Mouse (Mus musculus) hindbrain, embryonic 14.5 days (tissue): ENCODE measurements around the gene Mier1. TPM values are rescaled to one million over a fixed set of nuclear protein-coding genes. Genes with fewer than 3 reads are reported as not detected.

ENCODE experiments used
- ATAC-seq: fragments of 200-750 bp; cut with Nextera tagmentation; 2 replicates; pipeline ENCODE4 v1.8.0; 2017; ENCODE audit warnings: moderate number of reproducible peaks, mild to moderate bottlenecking, moderate TSS enrichment, moderate library complexity; ENCODE audit not compliant: low FRiP score
- DNase-seq: peaks from one replicate; pipeline ENCODE4 v3.0.0-alpha.2; 2015; ENCODE audit warnings: low spot score
- H3K27ac ChIP-seq: fragments of 300-500 bp; sonication (generic); 2 replicates; pipeline ENCODE4 v1.5.1; 2014; ENCODE audit warnings: mild to moderate bottlenecking, moderate library complexity
- H3K27me3 ChIP-seq: fragments of 300-500 bp; sonication (generic); 2 replicates; pipeline ENCODE4 v1.6.1; 2014; ENCODE audit warnings: mild to moderate bottlenecking, low read length, mixed read lengths; ENCODE audit not compliant: control insufficient read depth, insufficient read depth
- H3K36me3 ChIP-seq: fragments of 300-500 bp; sonication (generic); replicated peaks from 2 replicates; pipeline ENCODE4 v1.6.1; 2014; ENCODE audit not compliant: control insufficient read depth, insufficient read depth
- H3K4me1 ChIP-seq: fragments of 300-500 bp; sonication (generic); replicated peaks from 2 replicates; pipeline ENCODE4 v1.6.1; 2014; ENCODE audit warnings: antibody characterized with exemption, low read length, mixed read lengths; ENCODE audit not compliant: control insufficient read depth, insufficient read depth
- H3K4me2 ChIP-seq: fragments of 300-500 bp; sonication (generic); replicated peaks from 2 replicates; pipeline ENCODE4 v1.6.1; 2014; ENCODE audit warnings: mild to moderate bottlenecking, moderate library complexity
- H3K4me3 ChIP-seq: fragments of 300-500 bp; sonication (generic); replicated peaks from 2 replicates; pipeline ENCODE4 v1.5.1; 2014; ENCODE audit warnings: mild to moderate bottlenecking, low read length
- H3K9ac ChIP-seq: fragments of 300-500 bp; sonication (generic); 2 replicates; pipeline ENCODE4 v1.6.1; 2014
- H3K9me3 ChIP-seq: fragments of 300-500 bp; sonication (generic); 2 replicates; pipeline ENCODE4 v1.6.1; 2016; ENCODE audit warnings: low read length; ENCODE audit not compliant: control insufficient read depth
- WGBS: fragments of 180-500 bp; shearing (Covaris S2); extraction: QIAGEN DNeasy Blood & Tissue Kit; methylation state at CpG from one replicate; pipeline ENCODE4 v1.1.7; 2014; 5-methylcytosine and 5-hydroxymethylcytosine counted together
- polyA plus RNA-seq: library from polyadenylated mRNA; unstranded; fragments of >200 nt; fragmentation: Nextera tagmentation; extraction: Ambion mirVana; gene quantifications from 2 replicates; pipeline ENCODE4 v1.2.1, GENCODE M21; 2014

Gene Mier1
- polyA plus RNA-seq, 1 experiment from 2014 or later, result 33.2 TPM

- 13% methylated on average over 11 of the region's 11 CpGs for WGBS
- Histone ChIP-seq H3K9ac (peak overlapping the region; percentile 83), H3K4me1 (peaks cover 29% of the 10 kb centered on the region), H3K4me3 (peak overlapping the region; percentile 89), H3K4me2 (peak overlapping the region; percentile 79), H3K9me3 (no peaks in the 10 kb centered on the region), H3K27me3 (no peaks in the 10 kb centered on the region), H3K27ac (peak overlapping the region; percentile 100), H3K36me3 (peaks cover 8% of the 10 kb centered on the region)
- DNase-seq (no peak), ATAC-seq (no peak)
These were observed 788 bp upstream of the Mier1 start for GRCm38 (mm10) chr4:103113402-103113801.

- peaks cover 35% of the 10 kb centered on the region for H3K4me1 ChIP-seq
- WGBS, result under 1% methylated on average over 15 of the region's 15 CpGs
- peak overlapping the region; percentile 93 for H3K4me2 ChIP-seq
- H3K9me3 ChIP-seq, result no peaks in the 10 kb centered on the region
- no peak for ATAC-seq
- peak overlapping the region; percentile 90 for H3K4me3 ChIP-seq
- H3K36me3 ChIP-seq, result peaks cover 6% of the 10 kb centered on the region
- peak overlapping the region; percentile 84; the same call in 1 of the 2 replicates for H3K27ac ChIP-seq
- no peak for DNase-seq
- H3K27me3 ChIP-seq, result no peaks in the 10 kb centered on the region
- H3K9ac ChIP-seq, result peak overlapping the region; percentile 84
These were observed 4.7 kb downstream of the Mier1 start for GRCm38 (mm10) chr4:103118888-103119228.

- Histone ChIP-seq H3K4me3 (peak overlapping the region; percentile 90), H3K27ac (peak overlapping the region; percentile 84), H3K36me3 (peaks cover 6% of the 10 kb centered on the region), H3K4me2 (peak overlapping the region; percentile 93), H3K4me1 (peaks cover 35% of the 10 kb centered on the region), H3K9me3 (no peaks in the 10 kb centered on the region), H3K27me3 (no peaks in the 10 kb centered on the region), H3K9ac (peak overlapping the region; percentile 84)
- WGBS, result under 1% methylated on average over 62 of the region's 111 CpGs
- ATAC-seq (peak; percentile 61), DNase-seq (peak; percentile 74)
These were observed 5.2 kb downstream of the Mier1 start for GRCm38 (mm10) chr4:103119229-103120027.

- peak overlapping the region; percentile 90 for H3K4me3 ChIP-seq
- peak overlapping the region; percentile 84 for H3K9ac ChIP-seq
- peaks cover 34% of the 10 kb centered on the region for H3K4me1 ChIP-seq
- ATAC-seq (no peak), DNase-seq (no peak)
- H3K36me3 ChIP-seq, result peaks cover 6% of the 10 kb centered on the region
- H3K9me3 ChIP-seq, result no peaks in the 10 kb centered on the region
- peak overlapping the region; percentile 84 for H3K27ac ChIP-seq
- no peaks in the 10 kb centered on the region for H3K27me3 ChIP-seq
- 19% methylated on average over 4 of the region's 4 CpGs for WGBS
- H3K4me2 ChIP-seq, result peak overlapping the region; percentile 93
These were observed 5.8 kb downstream of the Mier1 start for GRCm38 (mm10) chr4:103120028-103120384.

- peak overlapping the region; percentile 90 for H3K4me3 ChIP-seq
- DNase-seq (no peak), ATAC-seq (no peak)
- H3K27me3 ChIP-seq, result no peaks in the 10 kb centered on the region
- H3K9me3 ChIP-seq, result no peaks in the 10 kb centered on the region
- H3K4me1 ChIP-seq, result peaks cover 30% of the 10 kb centered on the region
- H3K4me2 ChIP-seq, result peak overlapping the region; percentile 93
- H3K36me3 ChIP-seq, result peaks cover 6% of the 10 kb centered on the region
- no peak overlapping the region for H3K9ac ChIP-seq
- WGBS, result 41% methylated on average over 3 of the region's 3 CpGs
- no peak overlapping the region for H3K27ac ChIP-seq
These were observed 6.2 kb downstream of the Mier1 start for GRCm38 (mm10) chr4:103120395-103120794.

- Histone ChIP-seq H3K27me3 (no peaks in the 10 kb centered on the region), H3K9ac (no peak overlapping the region), H3K4me2 (0 out of 2 replicates have a peak overlapping the region, but pooled peaks have one; percentile 93), H3K4me1 (peaks cover 24% of the 10 kb centered on the region), H3K27ac (no peak overlapping the region), H3K9me3 (no peaks in the 10 kb centered on the region), H3K36me3 (peaks cover 6% of the 10 kb centered on the region), H3K4me3 (no peak overlapping the region)
- DNase-seq (no peak), ATAC-seq (no peak)
- 87% methylated on average over 9 of the region's 9 CpGs for WGBS
These were observed 6.7 kb downstream of the Mier1 start for GRCm38 (mm10) chr4:103120874-103121389.

- Histone ChIP-seq H3K4me3 (no peak overlapping the region), H3K36me3 (no peaks in the 10 kb centered on the region), H3K27me3 (no peaks in the 10 kb centered on the region), H3K4me1 (peaks cover 21% of the 10 kb centered on the region), H3K9me3 (no peaks in the 10 kb centered on the region), H3K4me2 (no peak overlapping the region), H3K27ac (no peak overlapping the region), H3K9ac (no peak overlapping the region)
- no peak for DNase-seq
- 74% methylated on average over 2 of the region's 2 CpGs for WGBS
- no peak for ATAC-seq
These were observed 8.9 kb downstream of the Mier1 start for GRCm38 (mm10) chr4:103123086-103123485.

GRCm38 (mm10) chr4:103123606-103124005 lies 9.4 kb downstream of the Mier1 start:
- Histone ChIP-seq H3K27ac (no peak overlapping the region), H3K27me3 (no peaks in the 10 kb centered on the region), H3K9me3 (no peaks in the 10 kb centered on the region), H3K4me1 (peaks cover 19% of the 10 kb centered on the region), H3K36me3 (no peaks in the 10 kb centered on the region), H3K4me2 (no peak overlapping the region), H3K9ac (no peak overlapping the region), H3K4me3 (no peak overlapping the region)
- ATAC-seq (no peak), DNase-seq (no peak)

GRCm38 (mm10) chr4:103126533-103126932 lies 12.3 kb downstream of the Mier1 start:
- Histone ChIP-seq H3K4me2 (no peak overlapping the region), H3K9ac (no peak overlapping the region), H3K27me3 (no peaks in the 10 kb centered on the region), H3K4me1 (no peaks in the 10 kb centered on the region), H3K4me3 (no peak overlapping the region), H3K9me3 (no peaks in the 10 kb centered on the region), H3K27ac (no peak overlapping the region), H3K36me3 (peaks cover 12% of the 10 kb centered on the region)
- ATAC-seq (no peak), DNase-seq (no peak)
- 92% methylated on average over 4 of the region's 4 CpGs for WGBS
